Mouse (Mus musculus) hindbrain, embryonic 16.5 days (tissue): ENCODE results near the gene Hmx3. TPM values are rescaled to one million over a fixed set of nuclear protein-coding genes. Genes with fewer than 3 reads are reported as not detected.

Source experiments
- polyA plus RNA-seq: library from polyadenylated mRNA; unstranded; fragments of >200 nt; fragmentation: Nextera tagmentation; extraction: Ambion mirVana; gene quantifications from 2 replicates; pipeline ENCODE4 v1.2.1, GENCODE M21; 2015

The Hmx3 gene
- polyA plus RNA-seq, 1 experiment from 2014 or later, result 0.99 TPM

Other genes starting within 250 kb of the Hmx3 start
- not detected in 2 replicates for gene Cuzd1, start 220.6 kb upstream of the Hmx3 start, polyA plus RNA-seq
- not detected in 2 replicates for gene Fam24b, start 213.4 kb upstream of the Hmx3 start, polyA plus RNA-seq
- gene Fam24a, start 209.0 kb upstream of the Hmx3 start, polyA plus RNA-seq, result 0.35 TPM in 1 of 2 replicates, not detected in the other
- gene 2310057M21Rik, start 180.1 kb upstream of the Hmx3 start, polyA plus RNA-seq, result 29.0 and 33.9 TPM in 2 replicates
- 51.8 and 57.9 TPM in 2 replicates for gene Pstk, start 171.7 kb upstream of the Hmx3 start, polyA plus RNA-seq
- 9.6 and 11.4 TPM in 2 replicates for gene Ikzf5, start 132.3 kb upstream of the Hmx3 start, polyA plus RNA-seq
- 101 and 102 TPM in 2 replicates for gene Acadsb, start 132.3 kb upstream of the Hmx3 start, polyA plus RNA-seq
- 1.1 and 1.3 TPM in 2 replicates for gene Hmx2, start 5.9 kb downstream of the Hmx3 start, polyA plus RNA-seq
- gene Bub3, start 17.4 kb downstream of the Hmx3 start, polyA plus RNA-seq, result 149 and 162 TPM in 2 replicates